Mouse (Mus musculus) forebrain, embryonic 12.5 days (tissue): Measurements from ENCODE around the gene Dthd1. TPM values are rescaled to one million over a fixed set of nuclear protein-coding genes. Genes with fewer than 3 reads are reported as not detected.

Source experiments
- ATAC-seq: fragments of 200-750 bp; cut with Nextera tagmentation; 2 replicates; pipeline ENCODE4 v1.8.0; 2017; ENCODE audit warnings: moderate TSS enrichment; ENCODE audit not compliant: low FRiP score
- H3K27ac ChIP-seq: fragments of 300-500 bp; sonication (generic); 2 replicates; pipeline ENCODE4 v1.5.1; 2016; ENCODE audit warnings: mild to moderate bottlenecking
- H3K27me3 ChIP-seq: fragments of 300-500 bp; sonication (generic); 2 replicates; pipeline ENCODE4 v1.6.1; 2016; ENCODE audit warnings: mild to moderate bottlenecking
- H3K36me3 ChIP-seq: fragments of 300-500 bp; sonication (generic); replicated peaks from 2 replicates; pipeline ENCODE4 v1.6.1; 2016; ENCODE audit warnings: mild to moderate bottlenecking
- H3K4me1 ChIP-seq: fragments of 300-500 bp; sonication (generic); 2 replicates; pipeline ENCODE4 v1.6.1; 2016
- H3K4me2 ChIP-seq: fragments of 300-500 bp; sonication (generic); 2 replicates; pipeline ENCODE4 v1.6.1; 2016; ENCODE audit warnings: mild to moderate bottlenecking, moderate library complexity
- H3K4me3 ChIP-seq: fragments of 300-500 bp; sonication (generic); replicated peaks from 2 replicates; pipeline ENCODE4 v1.5.1; 2016; ENCODE audit warnings: mild to moderate bottlenecking
- H3K9ac ChIP-seq: fragments of 300-500 bp; sonication (generic); 2 replicates; pipeline ENCODE4 v1.6.1; 2016; ENCODE audit warnings: mild to moderate bottlenecking
- H3K9me3 ChIP-seq: fragments of 300-500 bp; sonication (generic); 2 replicates; pipeline ENCODE4 v1.6.1; 2016
- WGBS: fragments of 180-500 bp; shearing (Covaris S2); methylation state at CpG from one replicate; pipeline ENCODE4 v1.1.7; 2016; 5-methylcytosine and 5-hydroxymethylcytosine counted together
- polyA plus RNA-seq: library from polyadenylated mRNA; unstranded; fragments of >200 nt; fragmentation: Nextera tagmentation; extraction: Ambion mirVana; gene quantifications from 2 replicates; pipeline ENCODE4 v1.2.1, GENCODE M21; 2016

The Dthd1 gene
- polyA plus RNA-seq, 1 experiment from 2014 or later: not detected

- ATAC-seq: no peak
- Histone ChIP-seq H3K9ac (no peak overlapping the region), H3K27ac (no peak overlapping the region), H3K4me1 (no peaks in the 10 kb centered on the region), H3K4me2 (no peak overlapping the region), H3K36me3 (no peaks in the 10 kb centered on the region), H3K27me3 (no peaks in the 10 kb centered on the region), H3K4me3 (no peak overlapping the region), H3K9me3 (no peaks in the 10 kb centered on the region)
- 76% methylated on average over 2 of the region's 2 CpGs for WGBS
Observed at GRCm38 (mm10) chr5:62906954-62907353, 93.3 kb downstream of the Dthd1 start.

- H3K36me3 ChIP-seq: no peaks in the 10 kb centered on the region
- no peaks in the 10 kb centered on the region for H3K4me1 ChIP-seq
- no peak overlapping the region for H3K9ac ChIP-seq
- no peak overlapping the region for H3K27ac ChIP-seq
- no peaks in the 10 kb centered on the region for H3K27me3 ChIP-seq
- no peak overlapping the region for H3K4me2 ChIP-seq
- H3K9me3 ChIP-seq: no peaks in the 10 kb centered on the region
- H3K4me3 ChIP-seq: no peak overlapping the region
- no peak for ATAC-seq
- WGBS: 88% methylated on average over 5 of the region's 5 CpGs
Observed at GRCm38 (mm10) chr5:62909074-62909473, 95.5 kb downstream of the Dthd1 start.

- Histone ChIP-seq H3K4me2 (no peak overlapping the region), H3K9ac (no peak overlapping the region), H3K9me3 (no peaks in the 10 kb centered on the region), H3K36me3 (no peaks in the 10 kb centered on the region), H3K27me3 (no peaks in the 10 kb centered on the region), H3K4me1 (no peaks in the 10 kb centered on the region), H3K27ac (no peak overlapping the region), H3K4me3 (no peak overlapping the region)
- no peak for ATAC-seq
Observed at GRCm38 (mm10) chr5:62924616-62925015, 111.0 kb downstream of the Dthd1 start.

Other genes starting within 250 kb of the Dthd1 start
- gene Arap2, start 47.7 kb upstream of the Dthd1 start, polyA plus RNA-seq: 0.94 and 2.1 TPM in 2 replicates